Mouse (Mus musculus): ENCODE data around the gene 1700025B11Rik. TPM values are rescaled to one million over a fixed set of nuclear protein-coding genes. Genes with fewer than 3 reads are reported as not detected.
"Not testable (repeated sequence)": the region's sequence is repeated elsewhere in the genome, so short reads cannot be mapped to it uniquely, and the experiment has no call there.

1700025B11Rik gene
- polyA plus RNA-seq, 1 experiment from 2014 or later: not detected

GRCm38 (mm10) chr15:77587026-77587425 is 25.3 kb upstream of the 1700025B11Rik start:
- H3K9ac ChIP-seq (ENCODE audit: low read length): no peak overlapping the region
- no peak overlapping the region for H3K4me3 ChIP-seq (ENCODE audit: control insufficient read depth in 1 of 2, insufficient read depth in 1 of 2, low read depth in 1 of 2, low read length in 2 of 2)
- H3K9me3 ChIP-seq (ENCODE audit: control insufficient read depth, low read length): 0 out of 2 replicates have a peak, but pooled peaks cover 4% of the 10 kb centered on the region
- H3K36me3 ChIP-seq (ENCODE audit: control insufficient read depth, insufficient read depth, low read length): no peaks in the 10 kb centered on the region
- H3K4me1 ChIP-seq (ENCODE audit: control insufficient read depth in 2 of 2, insufficient read depth in 2 of 2, low read length in 2 of 2): no peaks in the 10 kb centered on the region
- no peak overlapping the region for H3K27ac ChIP-seq (replicated peaks in 1 of 2; ENCODE audit: control insufficient read depth in 1 of 2, insufficient read depth in 1 of 2, low read depth in 2 of 2, low read length in 2 of 2)
- H3K27me3 ChIP-seq (ENCODE audit: control insufficient read depth, insufficient read depth, low read length): no peaks in the 10 kb centered on the region
- no peak for ATAC-seq (ENCODE audit: insufficient number of reproducible peaks, insufficient read depth, low FRiP score, low read depth)
- no peak overlapping the region for H3K4me2 ChIP-seq (ENCODE audit: low read length)

DNA sequence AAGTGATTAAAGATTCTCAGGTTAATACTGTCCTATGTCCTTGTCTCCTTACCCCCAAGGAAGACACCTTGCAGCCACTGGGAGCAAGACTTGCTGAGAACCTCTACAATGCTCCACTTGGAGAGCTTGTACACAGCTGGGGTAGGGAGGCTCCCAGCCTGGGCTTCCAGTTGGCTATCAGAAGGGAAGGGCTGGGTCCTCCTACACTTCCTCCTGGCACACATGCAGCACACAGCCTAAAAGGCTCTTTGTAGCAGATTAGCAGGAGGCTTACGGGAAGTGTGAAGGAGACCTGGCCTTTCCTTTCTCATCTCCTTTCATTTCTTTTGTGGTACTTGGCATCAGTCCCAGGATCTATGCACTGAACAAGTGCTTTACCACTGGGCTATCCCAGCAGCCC is 20.0 kb upstream of the 1700025B11Rik start:
- peaks cover 2 to 4% of the 10 kb centered on the region in 2 experiments; a peak in 1 of 4 replicates for H3K4me1 ChIP-seq (ENCODE audit: control insufficient read depth in 2 of 2, insufficient read depth in 2 of 2, low read length in 2 of 2)
- H3K4me2 ChIP-seq (ENCODE audit: low read length): no peak overlapping the region
- H3K9me3 ChIP-seq (ENCODE audit: control insufficient read depth, low read length): 0 out of 2 replicates have a peak, but pooled peaks cover 4% of the 10 kb centered on the region
- 42% methylated on average over 1 of the region's 1 CpGs for WGBS
- peak; percentile 81 for ATAC-seq (ENCODE audit: insufficient number of reproducible peaks, insufficient read depth, low FRiP score, low read depth)
- peak overlapping the region; percentile 27 to 51; a peak in 1 of 4 replicates for H3K27ac ChIP-seq (replicated peaks in 1 of 2; ENCODE audit: control insufficient read depth in 1 of 2, insufficient read depth in 1 of 2, low read depth in 2 of 2, low read length in 2 of 2)
- no peaks in the 10 kb centered on the region for H3K36me3 ChIP-seq (ENCODE audit: control insufficient read depth, insufficient read depth, low read length)
- no peaks in the 10 kb centered on the region for H3K27me3 ChIP-seq (ENCODE audit: control insufficient read depth, insufficient read depth, low read length)
- no peak overlapping the region for H3K9ac ChIP-seq (ENCODE audit: low read length)
- H3K4me3 ChIP-seq (ENCODE audit: control insufficient read depth in 1 of 2, insufficient read depth in 1 of 2, low read depth in 1 of 2, low read length in 2 of 2): no peak overlapping the region

DNA sequence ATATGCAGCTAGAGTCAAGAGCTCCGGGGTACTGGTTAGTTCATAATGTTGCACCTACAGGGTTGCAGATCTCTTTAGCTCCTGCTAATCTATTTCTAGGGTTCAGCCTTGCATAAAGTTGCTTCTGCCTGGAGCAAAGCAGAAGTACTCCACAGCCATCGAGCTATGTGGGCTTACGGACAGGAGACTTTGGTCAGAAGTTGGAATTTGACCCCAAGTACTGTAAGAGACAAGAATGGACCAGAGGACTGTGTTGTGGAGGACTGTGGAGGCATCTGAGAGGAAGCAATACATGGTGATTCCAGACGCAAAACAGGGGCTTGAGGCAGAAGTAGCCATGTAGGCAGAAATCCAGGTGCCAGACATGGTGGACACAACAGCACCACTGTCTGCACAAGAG is 17.6 kb upstream of the 1700025B11Rik start:
- 78% methylated on average over 4 of the region's 4 CpGs for WGBS
- ATAC-seq (ENCODE audit: insufficient number of reproducible peaks, insufficient read depth, low FRiP score, low read depth): no peak
- H3K9ac ChIP-seq (ENCODE audit: low read length): no peak overlapping the region

DNA sequence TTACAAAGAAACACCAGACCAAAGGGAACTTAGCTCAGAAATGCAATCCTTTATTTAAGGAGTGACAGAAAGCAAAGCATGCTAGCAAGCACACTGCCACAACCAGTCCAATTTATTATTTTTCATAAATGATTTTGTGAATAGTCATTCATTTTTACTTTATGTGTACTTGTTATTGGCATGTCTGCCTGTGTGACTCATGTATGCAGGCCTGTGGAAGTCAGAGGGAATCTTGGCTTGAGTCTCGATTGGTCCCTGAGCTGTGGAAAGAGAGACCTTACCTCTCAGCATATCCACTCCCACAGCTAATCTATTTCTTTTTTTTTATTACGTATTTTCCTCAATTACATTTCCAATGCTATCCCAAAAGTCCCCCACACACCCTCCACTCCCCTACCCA is 17.1 kb upstream of the 1700025B11Rik start:
- WGBS: 78% methylated on average over 2 of the region's 2 CpGs
- H3K27me3 ChIP-seq (ENCODE audit: control insufficient read depth, insufficient read depth, low read length): no peaks in the 10 kb centered on the region
- no peak for ATAC-seq (ENCODE audit: insufficient number of reproducible peaks, insufficient read depth, low FRiP score, low read depth)

More for the DNA sequence above, 17.6 kb upstream of the 1700025B11Rik start:
- no peaks in the 10 kb centered on the region for H3K27me3 ChIP-seq (ENCODE audit: control insufficient read depth, insufficient read depth, low read length)
- H3K27ac ChIP-seq (replicated peaks in 1 of 2; ENCODE audit: control insufficient read depth in 1 of 2, insufficient read depth in 1 of 2, low read depth in 2 of 2, low read length in 2 of 2): no peak overlapping the region
- H3K4me3 ChIP-seq (ENCODE audit: control insufficient read depth in 1 of 2, insufficient read depth in 1 of 2, low read depth in 1 of 2, low read length in 2 of 2): no peak overlapping the region
- 0 out of 2 replicates have a peak, but pooled peaks cover 4% of the 10 kb centered on the region for H3K9me3 ChIP-seq (ENCODE audit: control insufficient read depth, low read length)
- peaks cover 2 to 4% of the 10 kb centered on the region in 2 experiments; a peak in 1 of 4 replicates for H3K4me1 ChIP-seq (ENCODE audit: control insufficient read depth in 2 of 2, insufficient read depth in 2 of 2, low read length in 2 of 2)
- H3K36me3 ChIP-seq (ENCODE audit: control insufficient read depth, insufficient read depth, low read length): no peaks in the 10 kb centered on the region
- H3K4me2 ChIP-seq (ENCODE audit: low read length): no peak overlapping the region

GRCm38 (mm10) chr15:77563219-77563618 is 1.5 kb upstream of the 1700025B11Rik start:
- no peak for ATAC-seq (ENCODE audit: insufficient number of reproducible peaks, insufficient read depth, low FRiP score, low read depth)
- Histone ChIP-seq H3K4me3 (ENCODE audit: control insufficient read depth in 1 of 2, insufficient read depth in 1 of 2, low read depth in 1 of 2, low read length in 2 of 2) (no peak overlapping the region), H3K36me3 (ENCODE audit: control insufficient read depth, insufficient read depth, low read length) (no peaks in the 10 kb centered on the region)

More for the DNA sequence above, 17.1 kb upstream of the 1700025B11Rik start:
- Histone ChIP-seq H3K4me2 (ENCODE audit: low read length) (no peak overlapping the region), H3K27ac (replicated peaks in 1 of 2; ENCODE audit: control insufficient read depth in 1 of 2, insufficient read depth in 1 of 2, low read depth in 2 of 2, low read length in 2 of 2) (no peak overlapping the region), H3K9ac (ENCODE audit: low read length) (no peak overlapping the region), H3K4me1 (ENCODE audit: control insufficient read depth in 2 of 2, insufficient read depth in 2 of 2, low read length in 2 of 2) (peaks cover 2 to 4% of the 10 kb centered on the region in 2 experiments; a peak in 1 of 4 replicates), H3K9me3 (ENCODE audit: control insufficient read depth, low read length) (0 out of 2 replicates have a peak, but pooled peaks cover 4% of the 10 kb centered on the region), H3K36me3 (ENCODE audit: control insufficient read depth, insufficient read depth, low read length) (no peaks in the 10 kb centered on the region), H3K4me3 (ENCODE audit: control insufficient read depth in 1 of 2, insufficient read depth in 1 of 2, low read depth in 1 of 2, low read length in 2 of 2) (no peak overlapping the region)

DNA sequence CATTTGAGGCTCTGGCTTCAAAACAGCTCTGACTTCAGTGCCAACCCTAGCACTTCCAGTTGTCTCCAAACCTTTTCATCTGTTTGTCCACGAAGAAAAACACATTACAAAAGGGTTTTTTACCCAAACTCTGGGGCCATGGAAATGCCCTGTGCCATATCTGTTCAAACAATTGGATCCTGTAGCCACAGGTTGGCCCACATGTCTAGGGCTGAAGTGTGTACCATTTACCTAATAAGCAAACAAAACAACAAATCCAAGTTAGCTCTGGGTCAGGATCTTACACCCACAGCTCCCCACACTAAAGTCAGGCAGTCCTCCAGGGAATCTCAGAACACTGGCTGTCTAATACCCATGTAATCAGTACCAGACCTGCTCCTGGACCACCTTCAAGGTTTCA is 22.5 kb downstream of the 1700025B11Rik start:
- not testable (repeated sequence) for ATAC-seq (ENCODE audit: insufficient number of reproducible peaks, insufficient read depth, low FRiP score, low read depth); H3K4me3 ChIP-seq (ENCODE audit: control insufficient read depth in 1 of 2, insufficient read depth in 1 of 2, low read depth in 1 of 2, low read length in 2 of 2); H3K4me1 ChIP-seq (ENCODE audit: control insufficient read depth in 2 of 2, insufficient read depth in 2 of 2, low read length in 2 of 2); H3K4me2 ChIP-seq (ENCODE audit: low read length); H3K27me3 ChIP-seq (ENCODE audit: control insufficient read depth, insufficient read depth, low read length); H3K9me3 ChIP-seq (ENCODE audit: control insufficient read depth, low read length); H3K36me3 ChIP-seq (ENCODE audit: control insufficient read depth, insufficient read depth, low read length); H3K27ac ChIP-seq (replicated peaks in 1 of 2; ENCODE audit: control insufficient read depth in 1 of 2, insufficient read depth in 1 of 2, low read depth in 2 of 2, low read length in 2 of 2); H3K9ac ChIP-seq (ENCODE audit: low read length)
- WGBS: 26% methylated on average over 1 of the region's 1 CpGs

More at GRCm38 (mm10) chr15:77563219-77563618, 1.5 kb upstream of the 1700025B11Rik start:
- Histone ChIP-seq H3K9me3 (ENCODE audit: control insufficient read depth, low read length) (no peaks in the 10 kb centered on the region), H3K27me3 (ENCODE audit: control insufficient read depth, insufficient read depth, low read length) (no peaks in the 10 kb centered on the region), H3K9ac (ENCODE audit: low read length) (no peak overlapping the region), H3K4me2 (ENCODE audit: low read length) (no peak overlapping the region), H3K27ac (replicated peaks in 1 of 2; ENCODE audit: control insufficient read depth in 1 of 2, insufficient read depth in 1 of 2, low read depth in 2 of 2, low read length in 2 of 2) (no peak overlapping the region), H3K4me1 (ENCODE audit: control insufficient read depth in 2 of 2, insufficient read depth in 2 of 2, low read length in 2 of 2) (no peaks in the 10 kb centered on the region)

- Histone ChIP-seq H3K36me3 (ENCODE audit: control insufficient read depth, insufficient read depth, low read length) (no peaks in the 10 kb centered on the region), H3K27ac (replicated peaks in 1 of 2; ENCODE audit: control insufficient read depth in 1 of 2, insufficient read depth in 1 of 2, low read depth in 2 of 2, low read length in 2 of 2) (no peak within 1 kb of the TSS)
- ATAC-seq (ENCODE audit: insufficient number of reproducible peaks, insufficient read depth, low FRiP score, low read depth): no peak
Measured at GRCm38 (mm10) chr15:77533216-77533615, 28.5 kb downstream of the 1700025B11Rik start, which contains the start of gene Apol7c. Gene Apol7c (minus strand): TSS chr15:77533316.

GRCm38 (mm10) chr15:77523186-77523843 is 38.4 kb downstream of the 1700025B11Rik start:
- H3K4me1 ChIP-seq (ENCODE audit: control insufficient read depth in 2 of 2, insufficient read depth in 2 of 2, low read length in 2 of 2); ATAC-seq (ENCODE audit: insufficient number of reproducible peaks, insufficient read depth, low FRiP score, low read depth): not testable (repeated sequence)
- 13% methylated on average over 6 of the region's 6 CpGs for WGBS

More at GRCm38 (mm10) chr15:77533216-77533615, 28.5 kb downstream of the 1700025B11Rik start, which contains the start of gene Apol7c:
- Histone ChIP-seq H3K4me1 (ENCODE audit: control insufficient read depth in 2 of 2, insufficient read depth in 2 of 2, low read length in 2 of 2) (no peaks in the 10 kb centered on the region), H3K27me3 (ENCODE audit: control insufficient read depth, insufficient read depth, low read length) (no peaks in the 10 kb centered on the region), H3K4me3 (ENCODE audit: control insufficient read depth in 1 of 2, insufficient read depth in 1 of 2, low read depth in 1 of 2, low read length in 2 of 2) (no peak within 1 kb of the TSS), H3K9me3 (ENCODE audit: control insufficient read depth, low read length) (no peaks in the 10 kb centered on the region), H3K4me2 (ENCODE audit: low read length) (no peak within 1 kb of the TSS), H3K9ac (ENCODE audit: low read length) (no peak within 1 kb of the TSS)

More at GRCm38 (mm10) chr15:77523186-77523843, 38.4 kb downstream of the 1700025B11Rik start:
- not testable (repeated sequence) for H3K9me3 ChIP-seq (ENCODE audit: control insufficient read depth, low read length); H3K4me3 ChIP-seq (ENCODE audit: control insufficient read depth in 1 of 2, insufficient read depth in 1 of 2, low read depth in 1 of 2, low read length in 2 of 2); H3K27ac ChIP-seq (replicated peaks in 1 of 2; ENCODE audit: control insufficient read depth in 1 of 2, insufficient read depth in 1 of 2, low read depth in 2 of 2, low read length in 2 of 2); H3K4me2 ChIP-seq (ENCODE audit: low read length); H3K27me3 ChIP-seq (ENCODE audit: control insufficient read depth, insufficient read depth, low read length); H3K36me3 ChIP-seq (ENCODE audit: control insufficient read depth, insufficient read depth, low read length); H3K9ac ChIP-seq (ENCODE audit: low read length)
